Mouse (Mus musculus): ENCODE results near the gene Zbtb12.
"Not testable (repeated sequence)": the region's sequence is repeated elsewhere in the genome, so short reads cannot be mapped to it uniquely, and the experiment has no call there.

Gene Zbtb12

GRCm38 (mm10) chr17:34901948-34902347 lies 22.7 kb downstream of the Zbtb12 start:
- DNase-seq (ENCODE audit: low read depth, low spot score) = not testable (repeated sequence)

- no peak for DNase-seq (ENCODE audit: low read depth, low spot score)
Measured at GRCm38 (mm10) chr17:34902895-34903294, 23.6 kb downstream of the Zbtb12 start.

- no peak for DNase-seq (ENCODE audit: low read depth, low spot score)
Measured at GRCm38 (mm10) chr17:34910982-34911381, 31.7 kb downstream of the Zbtb12 start.

- peak; percentile 94 for DNase-seq (ENCODE audit: low read depth, low spot score)
Measured at GRCm38 (mm10) chr17:34911945-34912351, 32.7 kb downstream of the Zbtb12 start.

- DNase-seq (ENCODE audit: low read depth, low spot score) = no peak
Measured at GRCm38 (mm10) chr17:34913930-34914665, 34.8 kb downstream of the Zbtb12 start, which contains the start of gene Slc44a4. Slc44a4 (plus strand) TSS chr17:34914466.

GRCm38 (mm10) chr17:34915410-34915831 lies 36.1 kb downstream of the Zbtb12 start:
- no peak for DNase-seq (ENCODE audit: low read depth, low spot score)

- no peak for DNase-seq (ENCODE audit: low read depth, low spot score)
Measured at GRCm38 (mm10) chr17:34916316-34916715, 37.0 kb downstream of the Zbtb12 start.

GRCm38 (mm10) chr17:34917188-34917587 lies 37.9 kb downstream of the Zbtb12 start:
- no peak for DNase-seq (ENCODE audit: low read depth, low spot score)

- DNase-seq (ENCODE audit: low read depth, low spot score) = no peak
Measured at GRCm38 (mm10) chr17:34922939-34923338, 43.7 kb downstream of the Zbtb12 start.

- no peak for DNase-seq (ENCODE audit: low read depth, low spot score)
Measured at GRCm38 (mm10) chr17:34924258-34924657, 45.0 kb downstream of the Zbtb12 start.

GRCm38 (mm10) chr17:34927306-34928019 lies 48.2 kb downstream of the Zbtb12 start:
- DNase-seq (ENCODE audit: low read depth, low spot score) = no peak

GRCm38 (mm10) chr17:34928841-34929240 lies 49.6 kb downstream of the Zbtb12 start:
- no peak for DNase-seq (ENCODE audit: low read depth, low spot score)

- peak; percentile 98 for DNase-seq (ENCODE audit: low read depth, low spot score)
Measured at GRCm38 (mm10) chr17:34931061-34931734, 51.9 kb downstream of the Zbtb12 start, which contains the start of gene Neu1. Neu1 (plus strand) TSS chr17:34931253.

GRCm38 (mm10) chr17:34931735-34932098 lies 52.4 kb downstream of the Zbtb12 start:
- peak; percentile 62 for DNase-seq (ENCODE audit: low read depth, low spot score)

GRCm38 (mm10) chr17:34932287-34932686 lies 53.0 kb downstream of the Zbtb12 start:
- DNase-seq (ENCODE audit: low read depth, low spot score) = peak; percentile 47

- DNase-seq (ENCODE audit: low read depth, low spot score) = no peak
Measured at GRCm38 (mm10) chr17:34934031-34934430, 54.7 kb downstream of the Zbtb12 start.

GRCm38 (mm10) chr17:34934830-34935229 lies 55.5 kb downstream of the Zbtb12 start:
- no peak for DNase-seq (ENCODE audit: low read depth, low spot score)

GRCm38 (mm10) chr17:34937960-34938505 lies 58.8 kb downstream of the Zbtb12 start:
- no peak for DNase-seq (ENCODE audit: low read depth, low spot score)

GRCm38 (mm10) chr17:34941344-34942041 lies 62.2 kb downstream of the Zbtb12 start:
- DNase-seq (ENCODE audit: low read depth, low spot score) = no peak

- no peak for DNase-seq (ENCODE audit: low read depth, low spot score)
Measured at GRCm38 (mm10) chr17:34943128-34943815, 64.0 kb downstream of the Zbtb12 start.

- DNase-seq (ENCODE audit: low read depth, low spot score) = no peak
Measured at GRCm38 (mm10) chr17:34944362-34944761, 65.1 kb downstream of the Zbtb12 start.

All from CD4-positive, CD25-positive, alpha-beta regulatory T cell, adult 2 months (primary cell).